Mouse (Mus musculus): ENCODE data around the gene Pitpnm3.
A peak's percentile ranks its signal among the peaks of the same experiment; 100 is the strongest.

The Pitpnm3 gene

DNA sequence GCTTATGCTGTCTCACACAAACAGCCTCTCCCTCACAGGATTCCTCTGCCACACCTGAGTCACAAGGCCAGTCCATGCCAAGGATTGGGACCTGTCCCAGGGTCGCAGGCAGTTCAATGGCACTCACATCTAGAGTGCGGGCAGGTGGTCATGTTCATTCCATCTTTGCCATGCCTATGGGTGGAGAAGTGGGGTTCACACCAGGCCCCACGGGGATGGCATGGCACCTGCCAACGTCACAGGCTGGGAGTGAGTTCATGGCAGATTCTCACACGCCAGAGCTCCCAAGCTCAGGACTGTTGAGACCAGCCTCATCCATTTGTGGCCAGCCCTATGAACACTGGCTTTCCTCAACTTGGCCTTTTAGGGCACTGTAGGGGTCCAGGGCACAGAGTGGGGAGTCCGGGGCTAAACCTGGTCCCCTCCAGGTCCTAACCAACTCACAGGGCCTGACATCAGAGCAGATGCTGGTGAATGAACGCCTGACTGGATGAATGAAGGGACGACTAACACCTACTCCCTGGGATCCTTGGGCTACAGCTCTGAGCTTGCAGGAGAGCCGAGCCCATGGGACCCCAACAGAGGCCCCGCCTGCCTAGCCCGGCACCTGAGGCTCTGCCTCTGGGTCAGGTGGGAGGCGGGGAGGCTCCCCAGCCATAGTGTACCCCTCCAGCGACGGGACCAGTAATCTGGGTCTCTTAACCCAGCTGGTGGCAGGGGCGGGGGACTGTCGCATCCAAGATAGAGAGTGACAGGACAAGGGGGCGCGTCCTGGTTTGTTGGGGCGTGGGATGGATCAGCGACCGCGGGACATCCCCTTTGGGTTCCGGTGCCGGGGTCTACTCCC, 819 bp downstream of the Pitpnm3 start:
- DNase-seq: no peak

- DNase-seq: peak; percentile 42
Measured at GRCm38 (mm10) chr11:72133075-72133474, 2.5 kb downstream of the Pitpnm3 start.

- peak; percentile 89 for DNase-seq
Measured at GRCm38 (mm10) chr11:72132266-72132665, 3.3 kb downstream of the Pitpnm3 start.

DNA sequence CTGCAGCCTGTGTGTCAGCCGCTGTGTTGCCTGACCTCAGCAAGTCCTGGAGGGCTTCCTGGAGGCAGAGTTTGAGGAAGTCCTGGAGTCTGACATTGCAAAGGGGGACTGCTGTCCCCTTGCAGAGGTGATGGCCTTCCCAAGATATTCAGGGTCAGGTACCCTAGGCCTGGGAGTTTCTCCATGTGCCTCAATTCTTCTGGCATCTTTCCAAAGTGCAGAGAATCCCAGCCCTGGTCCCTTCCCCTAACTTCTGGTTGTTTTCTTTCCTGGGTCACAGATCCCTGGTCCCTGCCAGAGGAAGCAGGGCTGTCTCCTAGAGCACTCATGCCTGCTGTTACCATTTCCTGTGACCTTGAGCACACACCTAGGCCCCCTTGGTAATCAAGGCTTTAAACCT, 3.9 kb downstream of the Pitpnm3 start:
- DNase-seq: no peak

DNA sequence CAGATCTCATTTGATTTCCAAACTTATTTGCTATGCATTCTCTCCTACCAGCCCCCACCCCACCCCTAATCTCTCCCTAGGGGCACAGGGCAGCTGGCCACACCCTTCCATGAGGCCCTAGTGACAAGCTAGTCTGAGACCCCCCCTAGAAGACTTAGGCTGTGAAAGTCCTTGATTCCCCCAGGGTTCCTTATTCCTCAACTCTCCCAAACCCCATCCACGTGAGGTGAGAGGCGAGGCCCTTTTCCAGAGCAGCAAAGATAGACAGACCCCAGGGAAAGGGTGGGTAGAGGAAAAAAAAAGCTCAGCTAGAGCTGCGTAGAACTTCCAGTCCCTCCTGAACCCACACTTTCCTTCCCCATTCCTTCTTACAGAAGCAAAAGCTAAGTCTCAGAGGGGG, 4.7 kb downstream of the Pitpnm3 start:
- DNase-seq: no peak

- DNase-seq: no peak
Measured at GRCm38 (mm10) chr11:72130472-72130871, 5.1 kb downstream of the Pitpnm3 start.

GRCm38 (mm10) chr11:72130021-72130420, 5.6 kb downstream of the Pitpnm3 start:
- DNase-seq: peak; percentile 65

- DNase-seq: no peak
Measured at GRCm38 (mm10) chr11:72129032-72129894, 6.3 kb downstream of the Pitpnm3 start.

GRCm38 (mm10) chr11:72127450-72128189, 8.0 kb downstream of the Pitpnm3 start:
- no peak for DNase-seq

DNA sequence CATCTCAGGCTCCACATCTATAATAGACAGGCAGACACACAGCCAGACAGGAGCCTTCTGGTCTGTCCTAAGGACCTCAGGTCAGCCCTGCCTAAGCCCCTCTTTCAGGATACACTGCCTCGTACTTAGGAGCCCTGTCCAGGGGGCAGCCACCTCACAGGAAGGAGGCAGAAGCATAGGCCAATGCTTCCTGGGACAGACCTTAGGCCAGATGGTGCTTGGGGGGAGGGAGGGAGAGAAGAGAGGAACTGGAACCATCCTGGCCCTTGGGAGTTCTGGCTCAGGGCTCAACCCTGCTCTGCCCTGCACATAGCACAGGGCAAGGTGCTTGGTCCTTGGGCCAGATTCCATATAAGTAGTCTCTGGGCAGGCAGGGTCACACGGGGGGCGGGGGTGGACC, 9.8 kb downstream of the Pitpnm3 start:
- DNase-seq: no peak

DNA sequence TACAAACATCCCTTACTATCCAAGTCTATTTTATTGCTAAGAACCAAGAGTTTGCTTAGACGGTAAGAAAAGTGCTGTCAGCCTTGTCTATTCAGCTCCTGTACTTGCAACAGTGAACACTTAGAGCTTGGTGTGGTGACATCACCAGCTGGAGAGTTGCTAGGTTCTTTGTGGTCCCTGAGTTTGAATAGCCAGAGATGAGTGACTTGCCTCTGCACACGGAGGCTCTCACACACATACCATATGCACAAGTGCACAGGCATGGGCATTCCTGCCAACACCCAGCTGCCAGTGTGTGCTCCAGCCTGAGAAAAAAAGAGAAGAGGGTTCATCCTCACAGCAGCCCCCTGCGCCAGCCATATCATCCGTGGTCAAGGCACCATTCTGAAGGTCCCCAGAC, 12.0 kb downstream of the Pitpnm3 start:
- no peak for DNase-seq

DNA sequence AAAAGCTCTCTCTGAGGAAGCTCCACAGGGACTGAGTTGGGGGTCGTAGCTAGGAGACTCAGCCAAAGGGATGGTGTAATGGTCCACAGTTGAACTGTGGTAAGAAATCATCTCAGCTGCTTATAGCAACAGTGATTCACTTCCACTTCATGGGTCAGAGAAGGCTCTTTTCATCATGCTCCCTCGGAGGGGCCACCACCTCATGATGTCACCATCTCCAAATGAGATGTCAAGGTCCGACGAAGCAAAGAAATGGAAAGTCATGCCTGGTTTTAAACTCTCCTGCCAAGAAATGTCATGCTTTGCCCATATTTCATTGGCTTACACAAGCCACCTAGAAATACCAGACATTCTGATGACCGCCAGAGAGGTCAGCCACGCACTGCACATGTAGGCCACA, 15.2 kb downstream of the Pitpnm3 start:
- no peak for DNase-seq

DNA sequence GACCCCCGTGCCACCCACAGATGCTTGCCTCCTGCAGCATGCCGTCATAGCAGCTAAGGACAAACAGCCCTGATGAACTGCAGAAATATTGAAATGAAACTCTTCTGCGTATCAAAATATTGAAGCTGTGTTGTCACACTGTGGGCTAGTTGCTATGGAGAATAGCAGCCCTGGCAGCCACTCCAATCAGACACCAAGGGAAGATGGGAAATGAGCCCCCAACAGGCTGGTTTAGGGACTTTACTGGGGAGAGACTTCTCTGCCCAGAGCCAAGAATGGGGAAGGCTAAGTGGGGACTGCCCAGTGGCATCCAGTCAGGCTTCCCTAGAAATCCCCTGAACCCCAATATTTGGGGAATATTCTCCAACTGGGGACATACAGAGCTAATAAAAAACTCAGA, 16.9 kb downstream of the Pitpnm3 start:
- no peak for DNase-seq

DNA sequence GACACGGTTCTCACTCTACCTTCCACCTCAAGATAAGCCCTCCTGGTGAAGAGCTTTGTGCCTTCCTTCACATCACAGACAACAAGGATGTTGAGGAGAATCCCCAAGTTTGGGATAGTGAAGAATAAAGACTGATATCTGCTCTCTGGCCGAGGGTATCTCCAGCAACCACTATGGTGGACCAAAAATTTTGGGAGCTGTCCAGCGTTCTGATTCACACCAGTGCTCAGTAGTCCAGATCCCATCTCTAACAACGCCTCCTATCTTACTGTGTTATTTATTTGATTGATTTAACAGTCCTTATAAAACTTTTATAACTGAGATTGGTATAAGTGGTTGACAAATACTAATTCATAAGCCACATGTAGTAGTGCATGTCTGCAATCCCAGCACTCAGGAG, 22.3 kb downstream of the Pitpnm3 start:
- no peak for DNase-seq

DNA sequence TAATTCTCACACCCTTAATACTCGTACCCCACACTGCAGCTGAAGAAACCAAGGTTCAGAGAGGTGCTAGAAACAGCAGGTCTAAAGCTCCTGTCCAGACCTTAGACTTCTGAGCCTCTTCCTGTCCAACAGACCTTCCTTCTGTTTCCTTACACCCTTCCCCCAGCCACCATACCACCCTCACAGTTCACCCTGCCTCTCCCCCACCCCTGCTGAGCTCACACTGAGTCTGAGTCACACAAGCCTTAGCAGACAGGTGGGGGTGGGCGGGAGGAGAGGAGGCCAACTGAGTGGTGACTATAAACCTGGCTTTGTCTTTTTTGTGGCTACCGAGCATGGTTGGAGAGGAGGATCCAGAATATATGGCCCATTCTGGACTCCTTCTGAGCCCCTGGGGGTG, 24.9 kb downstream of the Pitpnm3 start:
- no peak for DNase-seq

DNA sequence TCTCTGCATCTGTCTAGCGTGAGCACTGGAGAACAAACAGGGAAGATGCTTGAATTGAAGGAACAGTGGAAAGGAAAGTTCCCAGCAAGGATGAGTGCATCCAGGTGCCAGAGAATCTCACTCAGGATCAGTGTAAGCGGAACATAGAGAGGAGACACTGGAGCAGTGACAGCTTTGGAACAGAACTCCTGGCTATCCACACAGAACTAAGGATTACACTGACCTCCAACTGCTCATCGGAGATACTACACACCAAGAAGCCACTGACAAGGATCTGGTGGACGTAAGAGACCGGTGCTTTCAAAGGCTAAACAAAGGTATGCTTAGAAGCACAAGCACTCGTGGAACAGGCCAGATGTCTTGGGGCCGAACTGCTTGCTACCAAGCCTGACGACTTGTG, 31.4 kb downstream of the Pitpnm3 start:
- DNase-seq: no peak

- DNase-seq: no peak
Measured at GRCm38 (mm10) chr11:72103530-72103929, 32.0 kb downstream of the Pitpnm3 start.

- DNase-seq: no peak
Measured at GRCm38 (mm10) chr11:72100996-72101395, 34.6 kb downstream of the Pitpnm3 start.

DNA sequence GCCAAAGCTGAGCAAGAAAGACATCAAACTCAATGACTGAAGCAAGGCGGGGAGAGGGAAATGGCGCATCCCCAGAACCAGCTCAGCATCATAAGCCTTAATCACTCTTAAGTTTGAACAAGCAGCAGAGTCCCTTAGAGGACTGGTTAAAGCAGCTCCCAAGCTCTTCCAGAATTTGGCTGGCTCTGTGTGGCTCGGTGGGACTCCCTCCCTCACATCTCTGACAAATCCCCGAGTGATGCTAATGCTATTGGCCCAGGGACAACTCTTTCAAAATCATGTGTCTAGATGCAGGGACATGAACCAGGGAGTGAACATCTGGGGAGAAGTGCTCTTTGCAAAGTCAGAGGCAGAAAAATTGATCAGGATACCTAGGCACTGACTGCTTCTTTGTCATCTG, 36.4 kb downstream of the Pitpnm3 start:
- no peak for DNase-seq

- DNase-seq: no peak
Measured at GRCm38 (mm10) chr11:72098027-72098426, 37.6 kb downstream of the Pitpnm3 start.

DNA sequence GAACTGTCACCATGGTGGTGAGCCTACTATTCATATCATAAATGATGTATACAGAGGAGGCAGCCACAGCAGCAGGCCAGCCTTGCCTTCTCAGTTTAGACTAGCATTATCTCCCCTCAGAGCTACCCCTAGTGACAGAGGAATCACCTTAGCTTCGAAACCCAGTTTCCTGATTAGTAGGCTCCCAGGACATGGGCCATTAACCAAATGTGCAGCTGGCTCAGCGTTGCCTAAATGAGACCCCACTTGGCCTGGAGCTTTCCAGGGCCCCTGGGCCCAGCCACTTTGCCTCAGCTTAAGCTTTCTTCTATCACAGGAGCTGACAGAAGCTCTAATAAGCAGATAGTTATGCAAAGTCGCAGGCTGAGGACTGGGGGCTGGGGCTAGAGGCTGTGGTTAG, 39.6 kb downstream of the Pitpnm3 start:
- no peak for DNase-seq

GRCm38 (mm10) chr11:72094442-72094841, 41.1 kb downstream of the Pitpnm3 start:
- DNase-seq: peak; percentile 57

GRCm38 (mm10) chr11:72092390-72092789, 43.2 kb downstream of the Pitpnm3 start:
- no peak for DNase-seq

Measured in lung, postnatal 14 days (tissue).